Comparison of ENCODE assay signal across 22 mouse cellular contexts in the genomic region with DNA sequence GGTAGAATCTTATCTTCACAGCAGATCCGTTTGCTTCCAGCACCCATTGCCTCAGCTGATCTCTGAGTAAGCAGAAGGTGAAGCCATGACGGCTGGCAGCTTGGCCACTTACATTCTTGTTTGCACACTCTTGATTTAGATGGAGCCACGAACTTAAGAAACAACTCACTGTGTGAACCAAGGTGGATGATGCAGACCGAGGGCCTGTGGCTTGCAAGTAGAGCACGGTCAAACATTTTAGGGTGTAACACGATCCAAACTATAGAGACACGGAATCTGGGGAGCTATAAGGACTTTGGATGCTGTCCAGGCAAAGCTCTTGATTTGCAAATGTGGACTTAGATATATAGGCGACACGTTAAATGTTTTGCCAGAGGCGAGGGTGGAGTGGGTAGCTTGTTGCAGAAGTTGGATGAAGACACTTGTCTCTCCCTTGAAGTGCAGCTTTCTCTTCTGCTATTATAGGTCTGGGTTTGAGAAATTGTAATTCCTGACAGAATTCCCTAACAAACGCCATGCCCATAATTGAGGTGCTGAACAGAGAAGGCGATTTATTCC.
DNase-seq lines count a peak whose midpoint lies in the region; ATAC-seq lines count a peak whose summit lies in the region.
"Had no signal": no experiment of that assay in that cellular context is flagged by ENCODE, and none has a peak within 500 bp of the region (broad histone marks: within the 10 kb centered on the region; RNA-seq: fewer than 3 reads in every experiment).

No protein-coding gene starts in this region.

- no peak overlapping the region for H3K27ac ChIP-seq in embryonic facial prominence, embryonic 14.5 days (replicated peaks; ENCODE audit: low read depth, low read length)
- no peak overlapping the region for H3K27ac ChIP-seq in embryonic facial prominence, embryonic 10.5 days (replicated peaks)
- H3K27ac ChIP-seq: forebrain, embryonic 15.5 days; heart, embryonic 10.5 days; hindbrain, embryonic 12.5 days had no signal

- peak; percentile 20 for DNase-seq in embryonic facial prominence, embryonic 14.5 days (ENCODE audit: low spot score)
- no peak for DNase-seq in embryonic facial prominence, embryonic 10.5 days (ENCODE audit: low spot score)
- peak; percentile 19 to 34 for DNase-seq in left cerebral cortex, postnatal 14 days (ENCODE audit: low spot score in 2 of 2)
- no peak for DNase-seq in left cerebral cortex, postnatal 4 days
- DNase-seq in right cerebral cortex, adult 2 months (ENCODE audit: low spot score in 2 of 2), result peak; percentile 37 to 58
- DNase-seq in right cerebral cortex, postnatal 36 days (ENCODE audit: low spot score in 2 of 2), result no peak
- no peak for DNase-seq in gastrocnemius, postnatal 10 days
- DNase-seq: adrenal gland, postnatal 14 days; B cell, adult 2 months; cerebellum, adult 18-20 months; cerebellum, adult 9-11 months; cerebellum, postnatal 36 days; gastrocnemius, postnatal 25 days; heart, postnatal 10 days; heart, postnatal 4 days had no signal

- intact Hi-C loops in left cerebral cortex, postnatal 14 days (cut with DNase I), result no loop called here
- intact Hi-C loops in left cerebral cortex, postnatal 4 days (cut with DNase I), result no loop called here

- H3K27me3 ChIP-seq in embryonic facial prominence, embryonic 14.5 days (replicated peaks; ENCODE audit: control insufficient read depth, insufficient read depth, low read length), result no peaks in the 10 kb centered on the region
- H3K27me3 ChIP-seq in embryonic facial prominence, embryonic 10.5 days (replicated peaks; ENCODE audit: low read depth, poor library complexity, severe bottlenecking), result no peaks in the 10 kb centered on the region
- H3K27me3 ChIP-seq: forebrain, embryonic 15.5 days; hindbrain, embryonic 12.5 days had no signal

- no peak overlapping the region for H3K4me3 ChIP-seq in embryonic facial prominence, embryonic 14.5 days (ENCODE audit: low read depth, low read length)
- no peak overlapping the region for H3K4me3 ChIP-seq in embryonic facial prominence, embryonic 10.5 days
- H3K4me3 ChIP-seq: forebrain, embryonic 15.5 days; heart, embryonic 10.5 days; hindbrain, embryonic 12.5 days had no signal

- peaks cover 8% of the 10 kb centered on the region for H3K4me1 ChIP-seq in embryonic facial prominence, embryonic 14.5 days (ENCODE audit: control insufficient read depth, insufficient read depth, low read length)
- H3K4me1 ChIP-seq in embryonic facial prominence, embryonic 10.5 days, result peaks cover 28% of the 10 kb centered on the region
- H3K4me1 ChIP-seq: forebrain, embryonic 15.5 days; heart, embryonic 10.5 days had no signal

- WGBS in embryonic facial prominence, embryonic 14.5 days, result 48% methylated on average over 12 of the region's 12 CpGs
- 85% methylated on average over 12 of the region's 12 CpGs for WGBS in embryonic facial prominence, embryonic 10.5 days

- no peaks in the 10 kb centered on the region for H3K36me3 ChIP-seq in embryonic facial prominence, embryonic 14.5 days (ENCODE audit: control insufficient read depth, insufficient read depth, low read length)
- no peaks in the 10 kb centered on the region for H3K36me3 ChIP-seq in embryonic facial prominence, embryonic 10.5 days (replicated peaks)
- H3K36me3 ChIP-seq: forebrain, embryonic 15.5 days; G1E; heart, embryonic 10.5 days; hindbrain, embryonic 12.5 days had no signal

- ATAC-seq in embryonic facial prominence, embryonic 14.5 days (ENCODE audit: low read depth), result no peak
- ATAC-seq: activated CD4-positive, CD25-positive, alpha-beta regulatory T cell, adult 4 months; CD4-positive, CD25-positive, alpha-beta regulatory T cell, adult 4 months; forebrain, embryonic 15.5 days; hindbrain, embryonic 16.5 days had no signal

- no peak overlapping the region for H3K4me2 ChIP-seq in embryonic facial prominence, embryonic 14.5 days (ENCODE audit: low read depth, low read length)
- H3K4me2 ChIP-seq: forebrain, embryonic 15.5 days; hindbrain, embryonic 12.5 days had no signal

- H3K9me3 ChIP-seq in embryonic facial prominence, embryonic 14.5 days (ENCODE audit: control insufficient read depth, low read length), result no peaks in the 10 kb centered on the region
- H3K9me3 ChIP-seq in embryonic facial prominence, embryonic 10.5 days, result no peaks in the 10 kb centered on the region
- H3K9me3 ChIP-seq: forebrain, embryonic 15.5 days; G1E; heart, embryonic 10.5 days; hindbrain, embryonic 12.5 days had no signal

- no peak overlapping the region for H3K9ac ChIP-seq in embryonic facial prominence, embryonic 14.5 days (ENCODE audit: low read depth, low read length)
- H3K9ac ChIP-seq: forebrain, embryonic 15.5 days; hindbrain, embryonic 12.5 days had no signal

Comparison
In these comparisons a context has a peak if more than half of its experiments do, and no peak if none do; other contexts are left out.
1. DNase-seq: peak in embryonic facial prominence, embryonic 14.5 days (single experiment), left cerebral cortex, postnatal 14 days (2 of 2) and right cerebral cortex, adult 2 months (2 of 2); none in embryonic facial prominence, embryonic 10.5 days (single experiment), left cerebral cortex, postnatal 4 days (single experiment), right cerebral cortex, postnatal 36 days (0 of 2) and gastrocnemius, postnatal 10 days (single experiment).